9 mouse cellular contexts compared by ENCODE assay signal in genomic region chr8:119984085-119984484, GRCm38 (mm10). TPM values are rescaled to one million over a fixed set of nuclear protein-coding genes. Genes with fewer than 3 reads are reported as not detected.
DNase-seq lines count a peak whose midpoint lies in the region; ATAC-seq and TF ChIP-seq lines count a peak whose summit lies in the region.
"Had no signal": no experiment of that assay in that cellular context is flagged by ENCODE, and none has a peak within 500 bp of the region (broad histone marks: within the 10 kb centered on the region; RNA-seq: fewer than 3 reads in every experiment).

No protein-coding gene starts in this region.

- H3K27ac ChIP-seq in layer of hippocampus, adult 2 months, result no peak overlapping the region
- H3K27ac ChIP-seq: forebrain, embryonic 15.5 days had no signal

- TF ChIP-seq POLR2A in brain, embryonic 14.5 days (IDR thresholded peaks at IDR 0.05; ENCODE audit: borderline replicate concordance, extremely low read depth, insufficient read depth, insufficient read length, poor library complexity, severe bottlenecking), result no peak

- peak; percentile 43; the same call in 1 of the 2 replicates for ATAC-seq in neutrophil, adult 5-6 weeks (ENCODE audit: extremely low read depth, insufficient number of reproducible peaks, low FRiP score, poor library complexity, severe bottlenecking)
- ATAC-seq: forebrain, embryonic 15.5 days had no signal

- no peak for DNase-seq in layer of hippocampus, adult 2 months (ENCODE audit: low spot score in 2 of 2)
- no peak for DNase-seq in layer of hippocampus, postnatal 25 days (ENCODE audit: extremely low spot score in 1 of 2, low spot score in 1 of 2)
- DNase-seq in brain, embryonic 14.5 days (ENCODE audit: low read depth), result no peak
- no peak for DNase-seq in frontal cortex, postnatal 36 days (ENCODE audit: low spot score in 2 of 2)
- no peak for DNase-seq in layer of hippocampus, adult 18-20 months (ENCODE audit: low spot score in 2 of 2)

- H3K27me3 ChIP-seq in E14TG2a.4 (ENCODE audit: insufficient read depth, low read length), result 0 out of 2 replicates have a peak, but pooled peaks cover 7% of the 10 kb centered on the region
- H3K27me3 ChIP-seq: forebrain, embryonic 15.5 days had no signal

- H3K9me3 ChIP-seq in E14TG2a.4 (ENCODE audit: low read length), result no peaks in the 10 kb centered on the region
- H3K9me3 ChIP-seq: forebrain, embryonic 15.5 days had no signal

- no peak overlapping the region for H3K4me3 ChIP-seq in layer of hippocampus, adult 2 months
- H3K4me3 ChIP-seq in E14TG2a.4 (replicated peaks; ENCODE audit: low read length), result no peak overlapping the region
- H3K4me3 ChIP-seq: forebrain, embryonic 15.5 days had no signal

- no peaks in the 10 kb centered on the region for H3K36me3 ChIP-seq in E14TG2a.4 (ENCODE audit: insufficient read depth, low read length)
- H3K36me3 ChIP-seq: forebrain, embryonic 15.5 days had no signal

- peaks cover 20% of the 10 kb centered on the region; the same call in 1 of the 2 replicates for H3K4me1 ChIP-seq in E14TG2a.4 (replicated peaks; ENCODE audit: low read depth, low read length)
- H3K4me1 ChIP-seq: forebrain, embryonic 15.5 days had no signal

- peak; percentile 59 for TF ChIP-seq CTCF in layer of hippocampus, adult 2 months (conservative IDR thresholded peaks at IDR 0.05)
- TF ChIP-seq CTCF in E14TG2a.4 (conservative IDR thresholded peaks at IDR 0.05; ENCODE audit: low read length), result peak; percentile 60
- TF ChIP-seq CTCF in brain, embryonic 14.5 days (IDR thresholded peaks at IDR 0.05; ENCODE audit: borderline replicate concordance, extremely low read depth, insufficient read depth, insufficient read length), result peak; percentile 28; the same call in 1 of the 2 replicates

RNA-seq across cellular contexts. Expression of gene Crispld2, which starts 8.2 kb away (rescaled TPM):
- total RNA-seq in layer of hippocampus, adult 2 months (2021), result 1 to 10 TPM; 2.0 to 2.5 TPM
- total RNA-seq in layer of hippocampus, postnatal 25 days (2021), result 1 to 10 TPM; 1.4 to 2.1 TPM
- 1.3 and 2.2 TPM in 2 replicates for polyA plus RNA-seq in brain, embryonic 14.5 days (2012; rRNA removed)
- 10.6 and 11.5 TPM in 2 replicates for total RNA-seq in neutrophil, adult 5-6 weeks (2017)
- 1 to 10 TPM; 1.3 to 2.6 TPM for total RNA-seq in layer of hippocampus, adult 18-20 months (2021)
- total RNA-seq: common myeloid progenitor, adult 5-6 weeks had no signal
